Mouse (Mus musculus): ENCODE results near the gene Dhx37. TPM values are rescaled to one million over a fixed set of nuclear protein-coding genes. Genes with fewer than 3 reads are reported as not detected.
"Not testable (repeated sequence)": the region's sequence is repeated elsewhere in the genome, so short reads cannot be mapped to it uniquely, and the experiment has no call there.

Gene Dhx37
- total RNA-seq, 2 experiments from 2014 or later = 12.2 to 12.7 TPM

DNA sequence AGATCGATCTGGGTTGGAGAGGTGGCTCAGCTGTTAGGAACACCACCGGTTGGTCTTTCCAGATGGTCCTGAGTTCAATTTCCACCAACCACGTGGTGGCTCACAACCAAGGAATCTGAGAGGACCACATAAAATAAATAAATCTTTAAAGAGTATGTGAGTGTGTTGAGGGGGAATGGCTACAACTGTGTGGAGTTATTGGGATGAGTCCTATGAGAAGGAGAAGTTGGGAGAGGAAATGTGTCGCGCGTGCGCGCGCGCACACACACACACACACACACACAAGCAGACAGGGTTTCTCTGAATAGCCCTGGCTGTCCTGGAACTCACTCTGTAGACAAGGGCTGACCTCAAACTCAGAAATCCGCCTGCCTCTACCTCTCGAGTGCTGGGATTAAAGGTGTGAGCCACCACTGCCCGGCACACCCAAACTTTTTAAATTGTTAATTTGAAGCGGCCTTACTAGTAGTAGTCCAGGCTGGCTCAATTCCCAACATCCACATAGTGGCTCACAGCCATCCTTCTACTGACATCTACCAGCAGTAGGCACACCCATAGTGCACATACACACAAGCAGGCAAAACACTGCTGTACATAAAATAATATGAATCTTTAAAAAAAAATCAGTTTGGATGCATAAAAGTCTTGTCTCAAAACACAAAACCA lies 25.9 kb downstream of the Dhx37 start:
- DNase-seq = no peak

DNA sequence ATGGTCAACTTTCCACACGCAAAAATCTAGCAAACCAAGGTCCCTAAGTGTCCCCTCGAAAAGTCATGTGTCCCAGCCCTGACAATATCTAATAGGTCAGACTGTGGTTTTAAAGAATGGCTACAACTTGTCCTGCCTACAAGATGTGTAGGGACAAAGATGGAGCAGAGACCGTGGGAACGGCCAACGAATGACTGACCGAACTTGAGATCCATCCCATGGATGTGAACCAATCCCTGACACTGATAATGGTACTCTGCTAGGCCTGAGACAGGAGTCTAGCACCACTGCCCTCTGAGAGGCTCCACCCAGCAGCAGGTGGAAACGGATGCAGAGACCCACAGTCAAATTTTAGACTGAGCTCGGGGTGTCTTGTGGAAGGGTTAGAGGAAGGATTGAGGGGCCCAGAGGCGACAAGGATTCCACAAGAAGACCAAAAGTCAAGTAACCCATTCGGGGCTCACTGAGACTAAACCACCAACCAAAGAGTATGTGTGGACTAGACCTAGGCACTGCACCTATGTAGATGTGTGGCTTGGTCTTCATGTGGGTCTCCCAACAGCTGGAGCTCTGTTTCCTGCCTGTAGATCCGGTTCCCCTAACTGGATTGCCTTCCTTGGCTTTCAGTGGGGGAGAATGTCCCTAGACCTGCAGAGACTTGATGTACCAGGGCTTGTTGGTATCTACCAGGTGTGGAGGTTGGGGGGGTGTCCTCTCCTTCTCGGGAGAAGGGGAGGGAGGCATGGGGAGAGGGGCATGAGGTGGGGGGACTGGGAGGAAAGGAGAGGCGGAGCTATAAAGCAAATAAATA lies 26.7 kb downstream of the Dhx37 start:
- DNase-seq = no peak

- DNase-seq = peak; percentile 66 to 72
Measured at GRCm38 (mm10) chr5:125406322-125407016, 27.5 kb downstream of the Dhx37 start.

- peak; percentile 85 to 91 for DNase-seq
Measured at GRCm38 (mm10) chr5:125405546-125406248, 28.2 kb downstream of the Dhx37 start.

- DNase-seq = peak; percentile 72 to 73
Measured at GRCm38 (mm10) chr5:125404903-125405545, 28.9 kb downstream of the Dhx37 start.

DNA sequence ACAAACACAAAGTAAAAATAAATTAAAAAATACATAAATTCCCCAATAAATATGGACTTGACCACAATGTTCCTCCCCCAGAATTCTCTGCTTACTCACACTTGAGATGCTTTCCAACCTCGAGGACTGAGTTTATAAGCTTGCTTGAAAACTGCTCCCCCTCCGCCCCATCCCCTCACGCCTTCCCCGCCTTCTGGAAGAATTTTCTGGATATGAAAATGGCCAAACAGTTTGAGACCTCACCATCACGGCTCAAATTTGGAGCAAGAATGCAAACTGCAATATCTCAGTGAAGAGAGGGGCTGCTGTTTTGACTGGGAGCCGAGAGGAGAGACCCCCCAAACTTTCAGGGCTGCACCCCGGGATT lies 29.4 kb downstream of the Dhx37 start:
- DNase-seq = no peak

DNA sequence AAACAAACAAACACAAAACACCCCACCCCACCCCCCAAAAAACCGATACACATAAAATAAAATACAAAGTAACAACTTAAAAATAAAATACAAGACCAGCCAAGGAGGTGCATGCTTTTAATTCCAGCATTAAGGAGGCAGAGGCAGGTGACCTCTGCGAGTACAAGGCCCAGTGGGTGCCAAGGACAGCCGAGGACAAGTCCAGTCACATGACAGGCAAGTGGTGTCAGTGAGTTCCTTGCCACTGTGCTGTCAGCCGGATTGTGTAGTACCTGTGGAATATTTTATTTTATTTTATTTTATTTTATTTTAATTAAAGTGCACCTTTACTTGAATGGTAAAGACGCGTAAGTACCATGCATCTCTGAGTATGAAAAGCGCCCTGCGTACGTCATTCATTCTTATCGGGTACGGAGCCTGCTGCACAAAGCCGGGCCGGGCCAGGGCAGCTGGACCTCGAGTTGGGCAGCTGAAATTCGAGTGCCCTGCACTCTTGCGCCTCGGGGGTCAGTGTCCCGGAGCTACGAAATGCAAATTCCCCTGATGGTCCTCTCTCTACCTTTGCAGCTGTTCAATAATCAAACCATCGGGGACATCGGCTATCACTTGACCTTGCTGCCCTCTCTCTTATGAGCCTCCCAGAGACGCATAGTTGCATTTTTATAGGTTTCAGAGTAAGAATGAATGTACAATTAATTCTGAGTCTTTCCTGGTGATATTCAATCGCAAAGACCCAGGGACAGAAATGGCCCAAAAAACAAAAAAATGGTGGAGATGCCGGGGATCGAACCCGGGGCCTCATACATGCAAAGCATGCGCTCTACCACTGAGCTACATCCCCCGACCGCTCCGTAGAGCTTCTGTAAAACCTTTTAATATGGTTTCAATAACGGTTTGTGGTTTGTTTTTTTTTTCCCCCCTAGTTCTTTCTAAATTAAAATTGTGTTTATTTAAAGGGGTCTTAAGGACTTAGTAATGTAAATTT lies 30.1 kb downstream of the Dhx37 start:
- peak; percentile 75 to 81 for DNase-seq

DNA sequence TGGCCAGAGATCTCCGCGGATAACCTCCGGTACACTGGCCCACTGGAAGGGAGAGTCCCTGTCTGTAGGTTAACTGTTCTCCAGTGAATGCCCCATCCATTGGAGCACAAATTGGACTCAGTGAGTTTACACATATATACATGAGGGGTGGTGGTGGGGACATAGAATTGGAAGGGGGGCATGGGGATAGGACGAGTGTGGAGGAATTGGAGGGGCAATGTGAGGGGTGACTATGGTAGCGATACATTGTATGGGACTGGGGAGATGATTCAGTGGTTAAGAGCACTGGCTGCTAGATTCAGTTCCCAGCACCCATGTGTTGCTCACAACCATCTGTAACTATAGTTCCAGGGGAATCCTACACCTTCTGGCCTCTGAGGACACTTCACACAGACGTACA lies 30.9 kb downstream of the Dhx37 start:
- no peak for DNase-seq

- no peak for DNase-seq
Measured at GRCm38 (mm10) chr5:125402476-125402875, 31.4 kb downstream of the Dhx37 start.

DNA sequence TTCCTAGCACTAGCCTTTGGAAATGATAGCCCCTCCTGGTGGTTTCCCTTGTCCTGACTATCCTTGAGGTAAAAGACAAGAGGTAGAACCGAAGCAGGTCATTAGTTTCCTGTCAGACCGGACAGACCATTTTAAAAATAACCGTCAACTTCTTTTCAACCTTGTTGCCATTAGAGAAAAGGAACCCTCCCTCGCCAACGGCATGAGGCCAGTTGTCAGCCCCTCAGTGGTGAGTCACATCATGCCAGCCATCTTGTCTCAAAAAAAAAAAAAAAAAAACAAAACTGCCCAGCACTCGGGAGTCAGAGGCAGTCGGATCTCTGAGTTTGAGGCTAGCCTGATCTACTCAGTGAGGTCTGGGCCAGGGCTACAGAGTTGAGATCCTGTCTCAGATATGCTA lies 33.0 kb downstream of the Dhx37 start:
- no peak for DNase-seq

GRCm38 (mm10) chr5:125395008-125395407 lies 38.9 kb downstream of the Dhx37 start:
- no peak for DNase-seq

DNA sequence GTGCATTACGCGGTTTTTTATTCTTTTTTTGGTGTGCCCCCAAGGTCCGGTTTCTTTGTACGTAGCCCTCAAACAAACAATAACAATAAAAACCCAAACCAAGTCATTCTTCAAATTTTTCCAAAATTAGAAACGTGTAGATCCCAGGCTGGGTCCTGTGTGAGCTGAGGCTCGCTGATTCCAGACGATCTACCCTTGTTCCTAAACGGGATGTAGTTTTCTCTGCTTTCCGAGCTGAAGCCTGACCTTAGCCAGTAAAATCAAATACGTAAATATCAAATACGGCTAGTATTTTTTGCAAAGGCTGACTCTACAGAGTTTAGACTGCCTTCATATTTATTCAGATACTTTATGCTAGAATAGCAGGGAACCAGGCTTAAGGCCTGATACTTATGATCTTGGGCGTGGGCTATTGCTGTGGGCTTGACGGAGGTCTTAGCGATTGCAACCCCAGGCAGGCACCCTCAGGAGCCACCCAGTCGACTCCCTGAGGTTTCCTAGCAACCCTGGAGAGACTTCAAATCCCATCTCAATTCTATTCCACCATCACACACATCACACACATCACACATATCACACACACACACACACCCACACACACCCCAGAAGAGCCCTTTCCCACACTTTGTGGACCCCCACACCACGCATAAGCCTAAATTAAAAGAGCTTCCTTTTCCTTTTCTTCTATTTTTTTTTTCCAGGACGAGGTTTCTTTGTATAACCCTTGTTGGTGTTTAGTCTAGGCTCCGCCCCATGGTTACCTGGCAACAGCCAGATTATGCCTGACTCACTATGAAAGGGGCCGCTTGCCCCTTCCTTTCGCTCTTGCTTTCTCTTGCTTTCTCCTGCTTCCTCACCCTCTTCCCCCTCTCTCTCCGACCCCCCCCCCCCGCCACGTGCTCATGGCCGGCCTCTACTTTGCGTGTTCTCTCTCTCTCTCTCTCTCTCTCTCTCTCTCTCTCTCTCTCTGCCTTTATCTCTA lies 40.0 kb downstream of the Dhx37 start:
- DNase-seq = peak; percentile 61 to 67

DNA sequence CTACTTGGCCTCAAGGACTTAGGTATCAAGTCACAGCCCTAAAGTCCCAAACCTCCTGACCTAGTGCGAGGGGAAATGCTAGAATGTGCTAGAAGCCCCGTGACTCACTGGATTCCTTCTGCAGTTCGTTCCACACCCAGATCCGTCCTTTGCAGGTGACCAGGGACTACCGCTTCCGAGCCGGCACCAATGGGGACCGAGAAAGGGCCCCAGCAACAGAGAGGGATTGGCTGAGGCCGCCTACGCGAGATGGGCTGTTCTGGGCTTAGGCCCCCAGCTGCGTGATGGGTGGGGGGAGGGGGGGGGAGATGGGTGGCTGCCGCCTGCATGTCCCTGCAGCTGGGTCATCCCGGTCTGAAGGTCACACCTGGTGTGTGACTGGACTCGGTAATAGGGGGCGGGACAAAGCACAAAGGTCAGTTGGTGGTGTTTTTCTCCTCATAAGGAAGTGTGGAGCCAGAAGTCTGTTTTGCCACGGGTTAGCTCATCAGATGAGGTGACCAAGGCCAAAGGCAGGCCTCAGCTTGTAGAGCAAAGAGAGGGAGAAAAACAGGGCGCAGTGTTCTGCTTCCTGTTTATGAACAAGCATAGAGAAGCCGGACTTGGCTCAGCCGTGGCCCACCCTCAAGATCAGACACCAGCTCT lies 40.8 kb downstream of the Dhx37 start:
- peak; percentile 91 to 92 for DNase-seq

DNA sequence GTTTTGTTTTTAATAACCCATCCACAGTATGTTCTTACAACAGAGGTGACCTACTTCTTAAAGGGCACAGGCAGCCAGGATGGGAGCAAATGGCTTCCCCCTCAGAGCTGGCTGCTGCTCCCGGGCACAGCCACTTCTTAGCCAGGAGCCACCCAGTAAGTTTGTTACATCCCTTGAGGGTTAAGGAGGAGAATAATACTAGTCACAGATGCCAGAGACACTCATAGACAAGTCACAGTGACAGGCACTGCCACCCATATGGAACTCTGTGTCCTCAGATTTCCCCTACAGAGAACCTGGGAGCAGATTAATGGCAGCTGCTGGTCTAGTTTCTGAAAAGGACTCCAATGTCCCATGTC lies 41.3 kb downstream of the Dhx37 start:
- no peak for DNase-seq

DNA sequence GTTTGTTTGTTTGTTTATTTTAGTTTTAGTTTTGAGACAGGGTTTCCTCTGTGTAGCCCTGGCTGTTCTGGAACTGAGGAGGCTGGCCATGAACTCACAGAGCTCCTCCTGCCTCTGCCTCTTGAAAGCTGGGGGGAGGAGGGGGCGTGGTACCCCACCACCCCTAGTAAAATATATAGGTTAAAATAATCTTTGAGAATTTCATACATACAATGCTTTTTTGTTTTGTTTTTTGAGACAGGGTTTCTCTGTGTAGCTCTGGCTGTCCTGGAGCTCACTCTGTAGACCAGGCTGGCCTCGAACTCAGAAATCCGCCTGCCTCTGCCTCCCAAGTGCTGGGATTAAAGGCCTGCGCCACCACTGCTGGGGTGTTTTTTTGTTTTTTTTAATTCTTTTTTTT lies 41.7 kb downstream of the Dhx37 start:
- DNase-seq = not testable (repeated sequence)

- DNase-seq = peak; percentile 62 to 67
Measured at GRCm38 (mm10) chr5:125391609-125392008, 42.3 kb downstream of the Dhx37 start.

- DNase-seq = no peak
Measured at GRCm38 (mm10) chr5:125390906-125391477, 42.9 kb downstream of the Dhx37 start.

DNA sequence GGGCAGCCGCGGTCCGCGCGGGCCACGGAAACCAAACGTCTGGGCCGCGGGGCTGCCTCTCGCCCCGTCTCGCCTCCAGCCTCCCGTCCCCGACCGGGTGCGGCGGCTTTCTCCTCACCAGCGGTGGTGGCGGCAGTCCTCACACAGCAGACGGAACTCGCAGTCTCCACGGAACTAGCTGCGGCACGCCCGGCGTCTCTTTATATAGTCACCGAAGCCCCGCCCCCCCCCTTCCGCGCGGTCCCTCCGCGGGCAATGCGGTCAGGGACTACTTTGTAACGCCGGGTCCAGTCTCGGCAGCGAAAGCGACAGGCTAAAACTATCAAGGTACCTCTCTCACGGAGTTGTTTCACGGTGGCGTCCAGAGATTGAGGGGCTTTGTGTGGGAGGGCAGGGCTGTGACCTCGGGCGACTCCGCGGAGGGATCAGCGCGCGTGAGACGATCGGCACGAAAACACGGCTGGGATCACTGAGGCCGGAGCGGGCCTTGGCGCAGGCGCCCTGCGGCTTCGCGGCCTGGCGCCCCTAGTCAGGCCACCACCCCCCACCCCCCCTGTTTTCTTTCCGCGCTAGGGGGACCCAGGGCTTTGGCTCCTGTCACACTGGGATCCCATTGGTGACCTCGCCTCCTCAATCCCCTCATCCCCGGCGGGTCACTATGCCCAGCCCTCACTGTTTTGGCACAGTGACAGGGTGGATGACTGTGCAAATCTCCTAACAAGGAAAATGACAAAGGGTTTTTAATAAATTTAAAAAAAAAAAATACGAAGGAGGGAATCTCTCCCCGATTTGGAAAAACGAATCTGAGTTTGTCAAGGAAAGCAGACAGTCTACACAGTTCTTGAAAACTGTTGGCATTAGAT lies 44.1 kb downstream of the Dhx37 start, which contains the start of gene Ubc:
Ubc (minus strand) TSS at position 624 of the 863 bp plus-strand sequence.
- peak; percentile 80 to 82 for DNase-seq

Data from layer of hippocampus, postnatal 36 days (tissue).